Mouse (Mus musculus) C2C12 (cell line): ENCODE measurements at regions not wholly inside any gene's neighbourhood (a gene's known extent, or its start where the extent isn't known, plus 50 kb on each side); places are given as distances from the start of the nearest gene placed in this dataset.

Source experiments
- CEBPB ChIP-seq: IDR thresholded peaks from one replicate; pipeline ENCODE4 v1.6.1; 2011; ENCODE audit warnings: low read depth, mild to moderate bottlenecking, control low read depth, moderate library complexity
- CTCF ChIP-seq: IDR thresholded peaks from one replicate; pipeline ENCODE4 v1.5.1; 2011; ENCODE audit not compliant: control insufficient read depth, insufficient read depth, insufficient read length
- MAX ChIP-seq: IDR thresholded peaks from one replicate; pipeline ENCODE4 v1.6.1; 2011; ENCODE audit warnings: mild to moderate bottlenecking, control low read depth
- MYOD1 ChIP-seq: IDR thresholded peaks from one replicate; pipeline ENCODE4 v1.6.1; 2011; ENCODE audit warnings: low read depth; ENCODE audit not compliant: control insufficient read depth, insufficient read length

GRCm38 (mm10) chr2:74285624-74286023 is 293.6 kb downstream of the Lnpk start:
- no peak for TF ChIP-seq CTCF
- TF ChIP-seq MYOD1, result no peak
- no peak for TF ChIP-seq CEBPB
- no peak for TF ChIP-seq MAX
